Comparison of ENCODE assay signal across 20 mouse cellular contexts in the genomic region with DNA sequence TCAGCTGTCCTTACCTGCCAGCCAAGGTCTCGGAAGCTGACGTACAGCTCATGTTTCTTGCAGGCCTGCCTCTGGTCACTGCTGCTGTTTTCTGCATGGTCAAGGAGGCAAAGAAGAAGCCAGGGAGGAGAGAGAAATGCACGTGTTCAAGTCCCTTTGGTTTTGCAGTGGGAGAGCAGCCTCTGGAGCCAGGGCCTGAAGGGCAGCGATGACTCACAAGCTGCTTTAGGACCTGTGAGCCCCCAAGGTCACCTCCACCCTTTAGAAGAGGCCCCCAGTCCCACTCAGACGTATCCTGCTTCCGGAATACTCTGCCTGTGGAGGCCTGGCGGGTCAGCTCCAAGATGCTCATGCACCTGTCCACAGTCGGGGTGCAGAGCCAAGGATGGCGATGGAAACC.
DNase-seq lines count a peak whose midpoint lies in the region; ATAC-seq and TF ChIP-seq lines count a peak whose summit lies in the region.
"Had no signal": no experiment of that assay in that cellular context is flagged by ENCODE, and none has a peak within 500 bp of the region (broad histone marks: within the 10 kb centered on the region; RNA-seq: fewer than 3 reads in every experiment).

No protein-coding gene starts in this region.

- no peak for ATAC-seq in heart, embryonic 13.5 days (ENCODE audit: extremely low read depth, insufficient number of reproducible peaks, low FRiP score, low TSS enrichment)
- peak; percentile 39; the same call in 1 of the 2 replicates for ATAC-seq in heart, postnatal 0 days (ENCODE audit: insufficient read depth, low read depth)
- ATAC-seq: activated CD4-positive, CD25-positive, alpha-beta regulatory T cell, adult 4 months; forebrain, embryonic 13.5 days; forebrain, postnatal 0 days; intestine, embryonic 15.5 days; Patski had no signal

- DNase-seq in adrenal gland, adult 8-10 months: peak; percentile 48
- DNase-seq in adrenal gland, postnatal 4 days (ENCODE audit: low spot score in 2 of 2): no peak
- DNase-seq in heart, postnatal 25 days (ENCODE audit: low spot score): no peak
- no peak for DNase-seq in heart, postnatal 0 days (ENCODE audit: low spot score)
- no peak for DNase-seq in heart, adult 9 months (ENCODE audit: low spot score in 2 of 2)
- no peak for DNase-seq in cerebellum, postnatal 25 days
- DNase-seq: cerebellum, adult 18-20 months; cerebellum, adult 9-11 months; forebrain, postnatal 0 days; gastrocnemius, postnatal 25 days; kidney, adult 18-20 months; kidney, postnatal 10 days had no signal

- intact Hi-C loops in heart, postnatal 25 days (cut with DNase I): no loop called here

- no peak overlapping the region for H3K4me3 ChIP-seq in heart, embryonic 13.5 days
- H3K4me3 ChIP-seq in heart, postnatal 0 days (ENCODE audit: low read depth, low read length): no peak overlapping the region
- H3K4me3 ChIP-seq: embryonic facial prominence, embryonic 10.5 days; forebrain, embryonic 13.5 days; hindbrain, embryonic 10.5 days; intestine, embryonic 15.5 days had no signal

- no peak overlapping the region for H3K4me2 ChIP-seq in heart, embryonic 13.5 days
- no peak overlapping the region for H3K4me2 ChIP-seq in heart, postnatal 0 days (ENCODE audit: low read depth, low read length)
- H3K4me2 ChIP-seq: forebrain, embryonic 13.5 days; hindbrain, embryonic 14.5 days; intestine, embryonic 15.5 days had no signal

- 60% methylated on average over 9 of the region's 9 CpGs for WGBS in heart, embryonic 13.5 days
- WGBS in heart, postnatal 0 days: 68% methylated on average over 9 of the region's 9 CpGs

- H3K27me3 ChIP-seq in heart, embryonic 13.5 days (replicated peaks): no peaks in the 10 kb centered on the region
- no peaks in the 10 kb centered on the region for H3K27me3 ChIP-seq in heart, postnatal 0 days (ENCODE audit: control insufficient read depth, insufficient read depth, low read length)
- H3K27me3 ChIP-seq: forebrain, embryonic 13.5 days; intestine, embryonic 15.5 days; Patski had no signal

- no peaks in the 10 kb centered on the region for H3K9me3 ChIP-seq in heart, embryonic 13.5 days
- H3K9me3 ChIP-seq in heart, postnatal 0 days (replicated peaks; ENCODE audit: control insufficient read depth, low read length): no peaks in the 10 kb centered on the region
- H3K9me3 ChIP-seq: embryonic facial prominence, embryonic 10.5 days; forebrain, embryonic 13.5 days; hindbrain, embryonic 10.5 days; intestine, embryonic 15.5 days had no signal

- TF ChIP-seq CTCF in heart, postnatal 0 days (IDR thresholded peaks at IDR 0.05; ENCODE audit: low read depth): no peak

- H3K27ac ChIP-seq in heart, embryonic 13.5 days (replicated peaks): peak overlapping the region; percentile 87
- H3K27ac ChIP-seq in heart, postnatal 0 days (ENCODE audit: low read depth): no peak overlapping the region
- H3K27ac ChIP-seq: embryonic facial prominence, embryonic 10.5 days; forebrain, embryonic 13.5 days; hindbrain, embryonic 10.5 days; hindbrain, embryonic 14.5 days; intestine, embryonic 15.5 days had no signal

- H3K9ac ChIP-seq in heart, embryonic 13.5 days: peak overlapping the region; percentile 63
- no peak overlapping the region for H3K9ac ChIP-seq in heart, postnatal 0 days (replicated peaks; ENCODE audit: low read depth, low read length)
- H3K9ac ChIP-seq: forebrain, embryonic 13.5 days; forebrain, postnatal 0 days; hindbrain, embryonic 14.5 days; intestine, embryonic 15.5 days had no signal

- H3K36me3 ChIP-seq in heart, embryonic 13.5 days: peaks cover 41% of the 10 kb centered on the region
- H3K36me3 ChIP-seq in heart, postnatal 0 days (replicated peaks; ENCODE audit: control insufficient read depth, insufficient read depth, low read length): peaks cover 5% of the 10 kb centered on the region; the same call in 1 of the 2 replicates

- no peak for TF ChIP-seq EP300 in heart, postnatal 0 days (IDR thresholded peaks at IDR 0.05; ENCODE audit: low read depth)

- peaks cover 63% of the 10 kb centered on the region for H3K4me1 ChIP-seq in heart, embryonic 13.5 days
- H3K4me1 ChIP-seq in heart, postnatal 0 days (ENCODE audit: control insufficient read depth, insufficient read depth): peaks cover 18% of the 10 kb centered on the region; the same call in 1 of the 2 replicates
- H3K4me1 ChIP-seq: forebrain, embryonic 13.5 days; intestine, embryonic 15.5 days had no signal
